Comparison of ENCODE assay signal across 8 mouse cellular contexts in the genomic region with DNA sequence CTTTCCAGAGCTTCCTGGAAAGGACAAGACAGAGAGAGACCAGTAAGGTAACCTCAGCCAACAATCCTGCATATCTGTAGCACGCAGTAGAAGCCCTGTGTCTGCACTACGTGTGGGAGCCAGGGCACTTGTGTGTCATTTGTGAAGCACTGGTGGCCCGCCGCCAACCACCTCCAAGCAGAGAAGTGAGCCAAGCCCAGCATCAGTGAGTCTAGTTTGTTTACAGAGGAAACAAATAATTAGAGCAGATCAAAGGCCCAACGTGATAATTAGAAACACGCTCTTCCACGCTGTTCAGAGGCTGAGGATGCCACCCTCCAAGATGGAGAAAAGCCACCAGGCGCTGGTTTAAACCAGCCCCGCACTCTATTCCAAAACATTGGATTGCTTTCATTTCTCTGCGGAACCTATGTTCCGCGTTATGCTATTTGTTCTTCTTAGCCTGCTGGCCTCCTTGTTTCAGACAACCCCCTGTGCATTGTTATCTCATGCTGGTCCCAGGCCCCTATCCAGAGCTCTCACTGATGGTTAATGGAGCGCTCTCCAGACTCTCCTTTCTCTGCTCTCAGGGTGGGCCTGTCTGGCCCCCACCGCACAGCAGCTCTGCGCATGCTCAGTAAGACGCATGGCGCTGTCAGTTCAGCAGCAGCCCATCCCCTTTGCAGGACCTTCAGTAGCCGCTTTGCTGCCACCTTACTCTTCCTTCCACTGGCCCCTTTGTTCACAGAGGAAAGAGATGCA.
A peak's percentile ranks its signal among the peaks of the same experiment; 100 is the strongest.
DNase-seq lines count a peak whose midpoint lies in the region; ATAC-seq and TF ChIP-seq lines count a peak whose summit lies in the region.

No protein-coding gene starts in this region.

- intact Hi-C loops in left cerebral cortex, adult 2 months (cut with DNase I): no loop called here

- H3K4me2 ChIP-seq in forebrain, embryonic 16.5 days (ENCODE audit: low read length): peak overlapping the region; percentile 33
- peak overlapping the region; percentile 42 for H3K4me2 ChIP-seq in hindbrain, postnatal 0 days (ENCODE audit: low read depth, low read length)
- H3K4me2 ChIP-seq in lung, embryonic 16.5 days (ENCODE audit: low read depth, low read length): peak overlapping the region; percentile 49
- peak overlapping the region; percentile 37 for H3K4me2 ChIP-seq in stomach, embryonic 15.5 days

- H3K27me3 ChIP-seq in cerebellum, adult 2 months (ENCODE audit: control insufficient read depth, insufficient read depth, low read length): no peaks in the 10 kb centered on the region
- H3K27me3 ChIP-seq in forebrain, embryonic 16.5 days (replicated peaks; ENCODE audit: control insufficient read depth, insufficient read depth, low read length): no peaks in the 10 kb centered on the region
- no peaks in the 10 kb centered on the region for H3K27me3 ChIP-seq in hindbrain, postnatal 0 days (ENCODE audit: insufficient read depth, low read length)
- no peaks in the 10 kb centered on the region for H3K27me3 ChIP-seq in lung, embryonic 16.5 days (ENCODE audit: control insufficient read depth, insufficient read depth, low read depth, low read length)
- H3K27me3 ChIP-seq in stomach, embryonic 15.5 days (replicated peaks): no peaks in the 10 kb centered on the region

- peak in 1 of 2 experiments; percentile 36 for DNase-seq in left cerebral cortex, adult 2 months (ENCODE audit: extremely low spot score in 1 of 2, low spot score in 2 of 2)
- DNase-seq in left cerebral cortex, adult 9 months (ENCODE audit: low spot score in 2 of 2): no peak
- peak; percentile 79 to 80 for DNase-seq in cerebellum, adult 2 months
- peak; percentile 81 for DNase-seq in hindbrain, postnatal 0 days (ENCODE audit: low spot score)
- DNase-seq in c-Kit-positive CD71-positive TER-119-positive erythroid progenitor cells, embryonic 14.5 days (ENCODE audit: low spot score): no peak

- peaks cover 4% of the 10 kb centered on the region; the same call in 1 of the 2 replicates for H3K4me1 ChIP-seq in cerebellum, adult 2 months (ENCODE audit: control insufficient read depth, insufficient read depth, low read length)
- H3K4me1 ChIP-seq in forebrain, embryonic 16.5 days (replicated peaks; ENCODE audit: control insufficient read depth, insufficient read depth, low read length): peaks cover 7% of the 10 kb centered on the region
- 0 out of 2 replicates have a peak, but pooled peaks cover 3% of the 10 kb centered on the region for H3K4me1 ChIP-seq in hindbrain, postnatal 0 days (ENCODE audit: insufficient read depth, low read length)
- peaks cover 4% of the 10 kb centered on the region for H3K4me1 ChIP-seq in lung, embryonic 16.5 days (replicated peaks; ENCODE audit: control insufficient read depth, insufficient read depth, low read length)
- H3K4me1 ChIP-seq in stomach, embryonic 15.5 days: no peaks in the 10 kb centered on the region

- no peaks in the 10 kb centered on the region for H3K36me3 ChIP-seq in forebrain, embryonic 16.5 days (ENCODE audit: control insufficient read depth, insufficient read depth)
- no peaks in the 10 kb centered on the region for H3K36me3 ChIP-seq in hindbrain, postnatal 0 days (ENCODE audit: insufficient read depth, low read length)
- H3K36me3 ChIP-seq in lung, embryonic 16.5 days (ENCODE audit: control insufficient read depth, insufficient read depth, low read length): no peaks in the 10 kb centered on the region
- no peaks in the 10 kb centered on the region for H3K36me3 ChIP-seq in stomach, embryonic 15.5 days

- ATAC-seq in forebrain, embryonic 16.5 days: peak; percentile 85
- ATAC-seq in hindbrain, postnatal 0 days: peak; percentile 90
- peak; percentile 71 for ATAC-seq in lung, embryonic 16.5 days (ENCODE audit: low read depth)
- ATAC-seq in stomach, embryonic 15.5 days (ENCODE audit: insufficient read depth, low FRiP score, low read depth): no peak

- H3K4me3 ChIP-seq in left cerebral cortex, adult 2 months: peak overlapping the region; percentile 37
- H3K4me3 ChIP-seq in cerebellum, adult 2 months (replicated peaks; ENCODE audit: insufficient read depth, low read depth, low read length): peak overlapping the region; percentile 42
- H3K4me3 ChIP-seq in forebrain, embryonic 16.5 days (replicated peaks; ENCODE audit: low read length): 0 out of 2 replicates have a peak overlapping the region, but pooled peaks have one; percentile 7
- H3K4me3 ChIP-seq in hindbrain, postnatal 0 days (ENCODE audit: low read length): 0 out of 2 replicates have a peak overlapping the region, but pooled peaks have one; percentile 10
- peak overlapping the region; percentile 37 for H3K4me3 ChIP-seq in lung, embryonic 16.5 days (ENCODE audit: low read length)
- H3K4me3 ChIP-seq in stomach, embryonic 15.5 days (replicated peaks): peak overlapping the region; percentile 14; the same call in 1 of the 2 replicates

- peak; percentile 44; the same call in 1 of the 2 replicates for TF ChIP-seq POLR2A in cerebellum, adult 2 months (IDR thresholded peaks at IDR 0.05; ENCODE audit: borderline replicate concordance, insufficient read depth, low read length)

- TF ChIP-seq CTCF in left cerebral cortex, adult 2 months (IDR thresholded peaks at IDR 0.05): no peak
- TF ChIP-seq CTCF in cerebellum, adult 2 months (IDR thresholded peaks at IDR 0.05; ENCODE audit: borderline replicate concordance, insufficient read depth, low read depth, low read length): no peak
- TF ChIP-seq CTCF in hindbrain, postnatal 0 days (IDR thresholded peaks at IDR 0.05; ENCODE audit: low read depth): no peak

- 6% methylated on average over 18 of the region's 18 CpGs for WGBS in cerebellum, adult 2 months
- WGBS in forebrain, embryonic 16.5 days: 36% methylated on average over 18 of the region's 18 CpGs
- 41% methylated on average over 18 of the region's 18 CpGs for WGBS in hindbrain, postnatal 0 days
- WGBS in lung, embryonic 16.5 days: 39% methylated on average over 18 of the region's 18 CpGs
- 41% methylated on average over 18 of the region's 18 CpGs for WGBS in stomach, embryonic 15.5 days

- H3K9ac ChIP-seq in forebrain, embryonic 16.5 days (replicated peaks; ENCODE audit: low read depth, low read length): 0 out of 2 replicates have a peak overlapping the region, but pooled peaks have one; percentile 10
- peak overlapping the region; percentile 4; the same call in 1 of the 2 replicates for H3K9ac ChIP-seq in hindbrain, postnatal 0 days (replicated peaks; ENCODE audit: low read length)
- H3K9ac ChIP-seq in lung, embryonic 16.5 days (ENCODE audit: low read length): peak overlapping the region; percentile 35
- no peak overlapping the region for H3K9ac ChIP-seq in stomach, embryonic 15.5 days

- no peaks in the 10 kb centered on the region for H3K9me3 ChIP-seq in forebrain, embryonic 16.5 days (ENCODE audit: control insufficient read depth, low read length)
- no peaks in the 10 kb centered on the region for H3K9me3 ChIP-seq in hindbrain, postnatal 0 days (ENCODE audit: low read length)
- H3K9me3 ChIP-seq in lung, embryonic 16.5 days (ENCODE audit: control insufficient read depth, low read length): no peaks in the 10 kb centered on the region
- no peaks in the 10 kb centered on the region for H3K9me3 ChIP-seq in stomach, embryonic 15.5 days

- H3K27ac ChIP-seq in left cerebral cortex, adult 2 months: no peak overlapping the region
- peak overlapping the region; percentile 44 for H3K27ac ChIP-seq in cerebellum, adult 2 months (ENCODE audit: insufficient read depth, low read length)
- peak overlapping the region; percentile 60; the same call in 1 of the 2 replicates for H3K27ac ChIP-seq in forebrain, embryonic 16.5 days (ENCODE audit: low read length)
- H3K27ac ChIP-seq in hindbrain, postnatal 0 days: peak overlapping the region; percentile 57
- no peak overlapping the region for H3K27ac ChIP-seq in lung, embryonic 16.5 days (ENCODE audit: low read length)
- no peak overlapping the region for H3K27ac ChIP-seq in stomach, embryonic 15.5 days

Comparison
In these comparisons a context has a peak if more than half of its experiments do, and no peak if none do; other contexts are left out.
1. DNase-seq: peak in cerebellum, adult 2 months (2 of 2) and hindbrain, postnatal 0 days (single experiment); none in left cerebral cortex, adult 9 months (0 of 2) and c-Kit-positive CD71-positive TER-119-positive erythroid progenitor cells, embryonic 14.5 days (single experiment).
2. H3K27ac ChIP-seq: peak in cerebellum, adult 2 months (single experiment), forebrain, embryonic 16.5 days (single experiment) and hindbrain, postnatal 0 days (single experiment); none in left cerebral cortex, adult 2 months (single experiment), lung, embryonic 16.5 days (single experiment) and stomach, embryonic 15.5 days (single experiment).
3. Peak in every context shown above with its lines, with median percentiles within 50 percentile points of each other: H3K4me3 ChIP-seq and H3K4me2 ChIP-seq.